Mouse (Mus musculus) erythroblast, embryonic 14.5 days (primary cell): ENCODE results near the gene Flrt1.

Experiments
- GATA1 ChIP-seq: IDR thresholded peaks from 2 replicates; pipeline ENCODE4 v1.6.1; 2012; ENCODE audit warnings: low read length, inconsistent platforms, mixed read lengths
- TAL1 ChIP-seq: IDR thresholded peaks from 3 replicates; pipeline ENCODE4 v1.6.1; 2012; ENCODE audit warnings: low read length, inconsistent platforms, mixed read lengths

DNA sequence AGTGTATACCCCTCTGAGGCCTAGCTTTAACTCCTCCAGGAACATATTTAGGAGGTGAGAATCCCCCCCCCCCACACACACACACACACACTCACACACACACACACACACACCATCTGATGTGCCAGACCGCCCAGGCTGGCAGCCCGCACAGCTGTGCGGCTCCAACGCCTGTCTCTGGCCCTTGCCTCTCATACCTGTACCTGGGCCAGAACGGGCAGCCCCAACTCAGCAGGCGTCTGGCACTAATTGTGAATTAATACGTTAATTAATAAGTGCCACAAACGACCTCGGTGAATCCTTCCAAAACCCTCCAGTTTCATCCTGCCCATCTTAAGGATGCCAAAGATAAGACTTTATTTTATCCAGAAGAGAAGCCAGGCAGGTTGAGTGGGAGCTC is 27.9 kb upstream of the Flrt1 start:
- no peak for TF ChIP-seq GATA1
- no peak for TF ChIP-seq TAL1
